Mouse (Mus musculus): ENCODE data around the gene Mrpl49. TPM values are rescaled to one million over a fixed set of nuclear protein-coding genes. Genes with fewer than 3 reads are reported as not detected.

Mrpl49 gene
- polyA plus RNA-seq, 1 experiment from 2014 or later = 66.2 TPM

GRCm38 (mm10) chr19:6094119-6094518 lies 36.5 kb upstream of the Mrpl49 start, which contains the start of gene AC131692.1:
TSS of gene AC131692.1 (plus strand) at chr19:6094419.
- H3K9ac ChIP-seq (ENCODE audit: low read depth, low read length) = no peak within 1 kb of the TSS
- H3K9me3 ChIP-seq (replicated peaks; ENCODE audit: low read length) = no peaks in the 10 kb centered on the region
- no peak for TF ChIP-seq CTCF (IDR thresholded peaks at IDR 0.05; ENCODE audit: low read depth)
- H3K27ac ChIP-seq = no peak within 1 kb of the TSS
- H3K27me3 ChIP-seq (ENCODE audit: insufficient read depth, low read length) = no peaks in the 10 kb centered on the region
- peaks cover 20% of the 10 kb centered on the region; the same call in 1 of the 2 replicates for H3K36me3 ChIP-seq (ENCODE audit: insufficient read depth, low read length)
- DNase-seq (ENCODE audit: low spot score) (no peak), ATAC-seq (replicated peaks; ENCODE audit: low FRiP score, low read depth) (no peak)
- H3K4me3 ChIP-seq (replicated peaks; ENCODE audit: low read depth, low read length) = no peak within 1 kb of the TSS
- 85% methylated on average over 7 of the region's 7 CpGs for WGBS
- no peak within 1 kb of the TSS for H3K4me2 ChIP-seq (ENCODE audit: low read length)
- H3K4me1 ChIP-seq (replicated peaks; ENCODE audit: insufficient read depth, low read length) = no peaks in the 10 kb centered on the region

- Histone ChIP-seq H3K9ac (ENCODE audit: low read depth, low read length) (no peak overlapping the region), H3K4me3 (replicated peaks; ENCODE audit: low read depth, low read length) (no peak overlapping the region), H3K27me3 (ENCODE audit: insufficient read depth, low read length) (no peaks in the 10 kb centered on the region), H3K9me3 (replicated peaks; ENCODE audit: low read length) (no peaks in the 10 kb centered on the region), H3K4me1 (replicated peaks; ENCODE audit: insufficient read depth, low read length) (0 out of 2 replicates have a peak, but pooled peaks cover 4% of the 10 kb centered on the region), H3K4me2 (ENCODE audit: low read length) (no peak overlapping the region), H3K27ac (no peak overlapping the region), H3K36me3 (ENCODE audit: insufficient read depth, low read length) (peaks cover 17% of the 10 kb centered on the region)
- WGBS = 92% methylated on average over 13 of the region's 13 CpGs
- ATAC-seq (replicated peaks; ENCODE audit: low FRiP score, low read depth) (no peak), DNase-seq (ENCODE audit: low spot score) (no peak)
- TF ChIP-seq CTCF (IDR thresholded peaks at IDR 0.05; ENCODE audit: low read depth) = no peak
These were observed 31.3 kb upstream of the Mrpl49 start for GRCm38 (mm10) chr19:6088841-6089240.

GRCm38 (mm10) chr19:6085417-6085879 lies 27.9 kb upstream of the Mrpl49 start:
- Histone ChIP-seq H3K4me1 (replicated peaks; ENCODE audit: insufficient read depth, low read length) (0 out of 2 replicates have a peak, but pooled peaks cover 6% of the 10 kb centered on the region), H3K27me3 (ENCODE audit: insufficient read depth, low read length) (no peaks in the 10 kb centered on the region), H3K4me2 (ENCODE audit: low read length) (peak overlapping the region; percentile 85), H3K36me3 (ENCODE audit: insufficient read depth, low read length) (peaks cover 26% of the 10 kb centered on the region), H3K27ac (peak overlapping the region; percentile 70), H3K9me3 (replicated peaks; ENCODE audit: low read length) (no peaks in the 10 kb centered on the region), H3K4me3 (replicated peaks; ENCODE audit: low read depth, low read length) (peak overlapping the region; percentile 70), H3K9ac (ENCODE audit: low read depth, low read length) (peak overlapping the region; percentile 48)
- WGBS = under 1% methylated on average over 17 of the region's 17 CpGs
- peak; percentile 78 for ATAC-seq (replicated peaks; ENCODE audit: low FRiP score, low read depth)
- no peak for TF ChIP-seq CTCF (IDR thresholded peaks at IDR 0.05; ENCODE audit: low read depth)
- DNase-seq (ENCODE audit: low spot score) = peak; percentile 92

- peaks cover 28% of the 10 kb centered on the region for H3K36me3 ChIP-seq (ENCODE audit: insufficient read depth, low read length)
- under 1% methylated on average over 58 of the region's 58 CpGs for WGBS
- H3K4me3 ChIP-seq (replicated peaks; ENCODE audit: low read depth, low read length) = peak within 1 kb of the TSS; percentile 70
- H3K9ac ChIP-seq (ENCODE audit: low read depth, low read length) = peak within 1 kb of the TSS; percentile 75
- H3K4me2 ChIP-seq (ENCODE audit: low read length) = peak within 1 kb of the TSS; percentile 92
- H3K9me3 ChIP-seq (replicated peaks; ENCODE audit: low read length) = no peaks in the 10 kb centered on the region
- TF ChIP-seq CTCF (IDR thresholded peaks at IDR 0.05; ENCODE audit: low read depth) = no peak
- DNase-seq (ENCODE audit: low spot score) = peak; percentile 98
- no peaks in the 10 kb centered on the region for H3K27me3 ChIP-seq (ENCODE audit: insufficient read depth, low read length)
- H3K4me1 ChIP-seq (replicated peaks; ENCODE audit: insufficient read depth, low read length) = 0 out of 2 replicates have a peak, but pooled peaks cover 6% of the 10 kb centered on the region
- H3K27ac ChIP-seq = peak within 1 kb of the TSS; percentile 70
- peak; percentile 88 for ATAC-seq (replicated peaks; ENCODE audit: low FRiP score, low read depth)
These were observed 27.1 kb upstream of the Mrpl49 start, which contains the start of the genes Zfpl1 and Cdca5 for GRCm38 (mm10) chr19:6084478-6085248. TSS of gene Zfpl1 (minus strand) at chr19:6084956. TSS of gene Cdca5 (plus strand) at chr19:6084983.

- ATAC-seq (replicated peaks; ENCODE audit: low FRiP score, low read depth) = no peak
- Histone ChIP-seq H3K4me3 (replicated peaks; ENCODE audit: low read depth, low read length) (no peak within 1 kb of the TSS), H3K27me3 (ENCODE audit: insufficient read depth, low read length) (no peaks in the 10 kb centered on the region), H3K4me2 (ENCODE audit: low read length) (no peak within 1 kb of the TSS), H3K36me3 (ENCODE audit: insufficient read depth, low read length) (peaks cover 28% of the 10 kb centered on the region), H3K9ac (ENCODE audit: low read depth, low read length) (no peak within 1 kb of the TSS), H3K9me3 (replicated peaks; ENCODE audit: low read length) (no peaks in the 10 kb centered on the region), H3K27ac (no peak within 1 kb of the TSS), H3K4me1 (replicated peaks; ENCODE audit: insufficient read depth, low read length) (0 out of 2 replicates have a peak, but pooled peaks cover 8% of the 10 kb centered on the region)
- no peak for DNase-seq (ENCODE audit: low spot score)
- no peak for TF ChIP-seq CTCF (IDR thresholded peaks at IDR 0.05; ENCODE audit: low read depth)
- 91% methylated on average over 9 of the region's 9 CpGs for WGBS
These were observed 24.6 kb upstream of the Mrpl49 start, which contains the start of gene Gm28374 for GRCm38 (mm10) chr19:6082156-6082555. TSS of gene Gm28374 (minus strand) at chr19:6082256.

- no peaks in the 10 kb centered on the region for H3K27me3 ChIP-seq (ENCODE audit: insufficient read depth, low read length)
- no peak for DNase-seq (ENCODE audit: low spot score)
These were observed 22.4 kb upstream of the Mrpl49 start, which contains the start of gene Tmem262 for GRCm38 (mm10) chr19:6079983-6080480. TSS of gene Tmem262 (plus strand) at chr19:6080033.

More at GRCm38 (mm10) chr19:6079983-6080480, 22.4 kb upstream of the Mrpl49 start, which contains the start of gene Tmem262:
- ATAC-seq (replicated peaks; ENCODE audit: low FRiP score, low read depth) = no peak
- no peaks in the 10 kb centered on the region for H3K9me3 ChIP-seq (replicated peaks; ENCODE audit: low read length)
- H3K4me3 ChIP-seq (replicated peaks; ENCODE audit: low read depth, low read length) = no peak within 1 kb of the TSS
- H3K36me3 ChIP-seq (ENCODE audit: insufficient read depth, low read length) = peaks cover 28% of the 10 kb centered on the region
- H3K4me1 ChIP-seq (replicated peaks; ENCODE audit: insufficient read depth, low read length) = peaks cover 15% of the 10 kb centered on the region
- H3K4me2 ChIP-seq (ENCODE audit: low read length) = no peak within 1 kb of the TSS
- H3K9ac ChIP-seq (ENCODE audit: low read depth, low read length) = no peak within 1 kb of the TSS
- H3K27ac ChIP-seq = no peak within 1 kb of the TSS
- WGBS = 96% methylated on average over 12 of the region's 12 CpGs
- no peak for TF ChIP-seq CTCF (IDR thresholded peaks at IDR 0.05; ENCODE audit: low read depth)

Measured in kidney, postnatal 0 days (tissue).